Mouse (Mus musculus): ENCODE results near the gene Gps2.
"Not testable (repeated sequence)": the region's sequence is repeated elsewhere in the genome, so short reads cannot be mapped to it uniquely, and the experiment has no call there.

The Gps2 gene

DNA sequence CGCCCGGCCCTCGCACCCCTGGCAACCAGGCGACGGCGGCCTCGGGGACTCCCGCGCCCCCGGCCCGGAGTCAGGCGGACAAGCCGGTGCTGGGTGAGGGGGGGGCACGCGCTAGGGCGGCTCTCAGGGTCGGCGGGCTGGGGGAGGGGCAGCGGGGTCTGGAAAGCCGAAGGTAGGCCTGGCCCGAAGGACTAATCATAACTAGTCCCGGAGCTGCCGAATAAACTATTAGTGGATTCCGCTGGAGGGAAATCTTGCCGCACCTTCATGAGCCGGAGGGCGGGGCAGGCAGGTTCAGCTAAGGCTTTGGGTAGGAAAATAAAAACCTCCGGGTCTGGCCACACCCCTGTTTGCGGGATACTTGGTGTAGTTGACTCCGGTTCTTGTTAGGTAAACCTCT is 22.5 kb downstream of the Gps2 start:
- no peak for DNase-seq (ENCODE audit: inconsistent ontology term)

- no peak for DNase-seq (ENCODE audit: inconsistent ontology term)
These were observed 23.1 kb downstream of the Gps2 start for GRCm38 (mm10) chr11:69936714-69937347.

GRCm38 (mm10) chr11:69937385-69937784 is 23.7 kb downstream of the Gps2 start:
- DNase-seq (ENCODE audit: inconsistent ontology term) = no peak

- DNase-seq (ENCODE audit: inconsistent ontology term) = no peak
These were observed 24.1 kb downstream of the Gps2 start for GRCm38 (mm10) chr11:69937834-69938233.

DNA sequence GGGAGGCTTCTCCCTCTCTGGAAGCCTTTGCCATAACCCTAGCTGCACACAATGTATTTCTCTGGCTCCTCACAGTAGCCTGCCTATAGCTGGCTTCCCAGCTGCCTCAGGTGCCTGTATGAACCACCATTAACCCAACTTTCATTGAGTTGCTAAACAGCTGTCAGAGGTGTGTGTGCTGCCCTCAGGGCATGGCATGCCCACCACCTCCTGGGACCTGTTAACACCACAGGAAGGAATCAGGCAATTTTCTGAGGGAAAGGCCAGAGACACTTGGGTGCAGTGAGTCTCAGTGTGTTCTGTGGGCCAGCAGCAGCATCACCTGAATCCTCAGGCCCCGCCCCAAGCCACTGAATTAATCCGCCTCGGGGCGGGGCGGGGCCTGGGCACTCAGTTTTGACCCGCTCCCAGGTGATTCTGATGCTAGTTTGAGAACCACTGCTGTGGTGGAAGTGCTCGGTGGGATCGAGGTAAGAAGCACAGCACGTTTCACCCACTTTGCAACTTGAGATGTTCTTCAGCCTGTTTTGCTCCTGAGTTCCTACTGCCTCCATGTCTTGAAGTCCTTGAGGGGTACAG is 24.8 kb downstream of the Gps2 start:
- DNase-seq (ENCODE audit: inconsistent ontology term) = no peak

GRCm38 (mm10) chr11:69939181-69939580 is 25.5 kb downstream of the Gps2 start:
- no peak for DNase-seq (ENCODE audit: inconsistent ontology term)

- DNase-seq (ENCODE audit: inconsistent ontology term) = no peak
These were observed 26.0 kb downstream of the Gps2 start for GRCm38 (mm10) chr11:69939731-69940130.

DNA sequence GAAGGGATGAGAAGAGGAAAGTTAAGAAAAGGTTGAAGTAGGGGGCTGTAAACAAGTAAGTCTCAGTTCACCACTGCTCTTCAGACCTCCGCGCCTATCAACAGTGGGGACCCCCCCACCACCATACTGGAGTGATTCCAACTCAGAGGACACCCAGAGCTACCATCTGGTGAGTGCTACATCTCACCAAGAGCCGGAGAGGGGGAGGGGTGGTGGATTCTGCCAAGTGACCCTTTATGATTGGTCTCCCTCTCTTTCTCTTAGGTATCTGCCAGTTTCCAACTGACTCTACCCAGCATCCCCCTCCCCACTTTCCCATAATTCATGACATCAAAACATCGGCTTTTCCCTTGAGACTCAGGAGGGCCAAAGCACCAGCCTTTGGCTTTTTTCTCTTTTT is 27.3 kb downstream of the Gps2 start:
- DNase-seq (ENCODE audit: inconsistent ontology term) = no peak

- no peak for DNase-seq (ENCODE audit: inconsistent ontology term)
These were observed 31.5 kb downstream of the Gps2 start for GRCm38 (mm10) chr11:69945216-69945615.

DNA sequence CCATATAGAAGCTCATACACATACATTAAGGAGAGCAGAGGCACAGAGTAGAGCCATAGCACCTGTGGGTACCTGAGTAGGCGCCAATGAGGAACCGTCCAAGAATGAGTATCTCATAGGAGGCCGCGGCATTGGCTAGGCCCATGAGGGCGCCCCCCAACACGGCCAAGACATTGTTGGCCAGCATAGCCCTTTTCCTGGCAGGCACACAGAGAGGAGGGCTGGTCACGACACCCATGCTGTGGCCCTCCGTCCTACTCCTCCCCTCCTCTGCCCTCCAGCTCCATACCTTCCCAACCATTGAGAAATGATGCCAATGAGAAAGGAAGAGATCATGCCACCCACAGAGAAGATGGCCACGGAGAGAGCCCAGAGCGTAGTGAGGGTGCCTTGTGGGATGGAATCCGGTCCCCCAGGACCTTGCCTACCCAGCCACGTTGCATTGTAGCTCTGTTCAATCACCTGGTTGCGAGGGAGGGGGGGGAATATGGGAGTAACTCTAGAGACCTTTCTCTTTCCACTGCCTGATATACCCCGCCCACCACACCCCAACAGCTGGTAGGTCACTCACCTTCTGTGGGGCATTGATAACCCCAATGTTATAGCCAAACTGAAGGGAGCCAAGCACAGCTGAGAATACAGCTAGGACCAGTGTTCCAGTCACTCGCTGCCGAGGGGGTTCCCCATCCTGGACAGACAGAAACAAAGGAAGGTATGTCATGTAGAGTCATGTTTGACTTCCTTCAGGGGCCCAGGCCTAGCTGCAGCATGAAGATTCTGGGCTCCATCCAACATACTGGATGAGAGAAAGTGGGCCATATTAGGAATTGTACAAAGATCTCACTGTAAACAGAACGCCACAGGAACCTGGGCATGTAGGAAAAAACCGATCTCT is 32.6 kb downstream of the Gps2 start:
- DNase-seq (ENCODE audit: inconsistent ontology term) = no peak

DNA sequence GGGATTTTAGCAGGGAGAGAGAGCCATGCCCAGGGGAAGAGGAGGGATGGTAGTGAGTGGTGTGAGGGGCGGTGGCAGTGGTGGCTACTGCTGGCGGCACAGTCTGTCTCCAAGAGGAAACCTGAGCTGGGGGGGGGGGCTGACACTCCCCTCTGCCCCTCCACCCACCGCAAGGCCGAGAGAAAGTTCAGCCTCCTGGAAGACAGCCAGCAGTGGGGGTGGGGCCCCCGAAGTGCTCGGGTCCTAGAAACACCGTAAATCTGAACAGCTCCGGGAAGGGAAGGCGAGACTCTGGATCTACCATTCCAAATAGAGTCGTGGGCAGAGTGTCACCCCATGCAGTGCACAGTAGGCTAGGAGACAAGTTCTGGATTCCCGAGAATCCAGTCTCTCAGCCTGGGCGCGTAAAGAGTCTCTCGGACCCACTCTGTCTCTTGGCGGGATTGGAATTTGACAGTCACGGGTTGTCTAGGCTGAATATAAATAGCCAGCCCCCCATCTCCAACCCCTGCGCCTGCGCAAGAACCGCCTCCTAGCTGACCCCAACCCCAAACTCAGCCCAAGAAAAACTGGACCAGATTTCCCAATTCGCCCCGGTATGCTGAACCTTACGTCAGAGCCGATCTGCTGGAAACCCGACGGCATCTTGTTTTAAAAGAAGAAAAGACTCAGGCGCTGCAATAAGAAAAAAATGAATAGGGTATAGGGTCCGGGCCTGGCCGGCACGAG is 33.8 kb downstream of the Gps2 start:
- DNase-seq (ENCODE audit: inconsistent ontology term) = no peak

- DNase-seq (ENCODE audit: inconsistent ontology term) = peak; percentile 94
These were observed 34.5 kb downstream of the Gps2 start, which contains the start of gene Slc2a4 for GRCm38 (mm10) chr11:69948066-69948762. Gene Slc2a4 (minus strand): TSS chr11:69948188.

GRCm38 (mm10) chr11:69948763-69949150 is 35.1 kb downstream of the Gps2 start:
- peak; percentile 83 for DNase-seq (ENCODE audit: inconsistent ontology term)

GRCm38 (mm10) chr11:69950807-69951459 is 37.2 kb downstream of the Gps2 start:
- no peak for DNase-seq (ENCODE audit: inconsistent ontology term)

- no peak for DNase-seq (ENCODE audit: inconsistent ontology term)
These were observed 38.6 kb downstream of the Gps2 start for GRCm38 (mm10) chr11:69952274-69952673.

GRCm38 (mm10) chr11:69953267-69953915 is 39.7 kb downstream of the Gps2 start:
- DNase-seq (ENCODE audit: inconsistent ontology term) = no peak

GRCm38 (mm10) chr11:69955618-69956017 is 41.9 kb downstream of the Gps2 start:
- DNase-seq (ENCODE audit: inconsistent ontology term) = not testable (repeated sequence)

DNA sequence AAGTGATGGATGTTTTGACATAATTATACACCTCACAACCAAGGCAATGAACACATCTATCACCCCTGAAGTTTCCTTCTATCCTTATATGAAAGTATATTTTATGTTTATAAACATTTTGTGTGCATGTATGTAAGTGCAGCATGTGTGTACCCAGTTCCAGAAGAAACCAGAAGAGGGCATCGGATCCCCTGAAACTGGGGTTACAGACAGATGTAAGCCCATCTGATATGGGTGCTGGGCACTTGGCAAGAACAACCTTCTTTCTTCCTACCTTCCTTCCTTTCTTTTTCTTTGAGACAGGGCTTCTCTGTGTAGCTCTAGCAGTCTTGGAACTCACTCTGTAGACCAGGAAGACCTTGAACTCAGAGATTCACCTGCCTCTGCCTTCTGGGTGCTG is 42.5 kb downstream of the Gps2 start:
- DNase-seq (ENCODE audit: inconsistent ontology term) = no peak

DNA sequence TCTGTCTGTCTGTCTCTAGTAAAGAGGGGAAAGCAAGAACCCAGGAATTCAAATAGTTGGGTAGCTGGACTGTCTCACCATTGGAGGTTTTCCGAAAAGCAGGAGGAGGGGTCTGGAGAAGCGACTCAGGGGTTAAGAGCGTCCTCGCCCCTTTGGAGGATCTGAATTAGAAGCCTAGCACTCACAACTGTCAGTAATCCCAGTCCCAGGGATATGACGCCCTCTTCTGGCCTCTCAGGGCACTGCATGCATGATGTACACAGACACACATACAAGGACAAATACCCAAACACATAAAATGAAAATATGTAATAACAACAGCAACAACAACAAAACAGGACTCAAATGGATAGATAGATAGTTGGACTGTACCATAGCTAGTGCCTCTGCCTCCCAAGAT is 46.9 kb downstream of the Gps2 start:
- DNase-seq (ENCODE audit: inconsistent ontology term) = no peak

- DNase-seq (ENCODE audit: inconsistent ontology term) = no peak
These were observed 48.2 kb downstream of the Gps2 start for GRCm38 (mm10) chr11:69961841-69962240.
